Mouse (Mus musculus): Measurements from ENCODE around the gene Gm10413. TPM values are rescaled to one million over a fixed set of nuclear protein-coding genes. Genes with fewer than 3 reads are reported as not detected.

The Gm10413 gene
- polyA plus RNA-seq (2021; fragmentation: Nextera tagmentation), result not detected in 2 replicates
- long read RNA-seq, experiment 1, result 0 reads
- long read RNA-seq, experiment 2, result 0 reads

GRCm38 (mm10) chr14:3394793-3395192 lies at the start of gene Gm10413:
TSS of gene Gm10413 (plus strand) at chr14:3395093.

GRCm38 (mm10) chr14:3412314-3412713 lies 17.4 kb downstream of the Gm10413 start, which contains the start of gene Gm10409:
TSS of gene Gm10409 (plus strand) at chr14:3412614.

GRCm38 (mm10) chr14:3427803-3428202 lies 32.9 kb downstream of the Gm10413 start, which contains the start of gene Gm3005:
TSS of gene Gm3005 (plus strand) at chr14:3428103.

DNA sequence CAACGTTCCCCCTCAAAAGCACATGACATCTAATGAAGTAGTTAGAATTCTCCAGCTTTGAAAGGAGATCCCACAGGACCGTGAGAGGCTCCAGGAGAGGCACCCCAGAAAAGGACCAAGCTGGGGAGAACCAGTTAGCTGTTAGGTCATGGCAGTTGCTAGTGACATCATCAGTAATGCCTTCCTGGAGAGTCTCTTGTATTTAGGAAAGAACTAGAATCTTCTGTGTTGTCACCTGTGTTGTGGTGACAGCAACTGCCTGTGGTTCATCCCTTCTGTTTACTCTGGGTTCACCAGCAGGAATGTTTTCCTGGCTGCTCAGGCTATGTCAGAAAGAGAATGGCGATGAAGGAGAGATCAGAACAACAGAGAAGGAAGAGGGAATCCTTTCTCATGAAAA lies 54.2 kb downstream of the Gm10413 start, which contains the start of gene Gm10408:
Gm10408 (plus strand) TSS at position 301 of the 400 bp plus-strand sequence.

Other genes starting within 250 kb of the Gm10413 start
- gene Gm5795, start 206.8 kb upstream of the Gm10413 start, polyA plus RNA-seq (2021; fragmentation: Nextera tagmentation), result 0.08 TPM in 1 of 2 replicates, not detected in the other
- gene D830030K20Rik, start 186.6 kb upstream of the Gm10413 start, polyA plus RNA-seq (2021; fragmentation: Nextera tagmentation), result 6.2 and 9.1 TPM in 2 replicates
- gene Gm2956, start 62.5 kb upstream of the Gm10413 start, polyA plus RNA-seq (2021; fragmentation: Nextera tagmentation), result 0.25 and 0.31 TPM in 2 replicates
- gene Gm10409, start 17.5 kb downstream of the Gm10413 start, polyA plus RNA-seq (2021; fragmentation: Nextera tagmentation), result 1.3 and 2.3 TPM in 2 replicates
- gene Gm3005, start 33.0 kb downstream of the Gm10413 start, polyA plus RNA-seq (2021; fragmentation: Nextera tagmentation), result 0.11 and 0.82 TPM in 2 replicates
- gene Gm10408, start 54.3 kb downstream of the Gm10413 start, polyA plus RNA-seq (2021; fragmentation: Nextera tagmentation), result 0.18 TPM in 1 of 2 replicates, not detected in the other
- gene Gm3012, start 239.4 kb downstream of the Gm10413 start, polyA plus RNA-seq (2021; fragmentation: Nextera tagmentation), result not detected in 2 replicates

Measured in left cerebral cortex, adult 6 months (tissue).